Mouse (Mus musculus) right cerebral cortex, postnatal 25 days (tissue): ENCODE measurements around the gene Igfbp1.

Source experiments
- DNase-seq: peaks from one replicate; pipeline ENCODE4 v3.0.0; 2022

Igfbp1 gene

GRCm38 (mm10) chr11:7197491-7197941 is at the start of gene Igfbp1:
TSS of gene Igfbp1 (plus strand) at chr11:7197782.
- DNase-seq = no peak

DNA sequence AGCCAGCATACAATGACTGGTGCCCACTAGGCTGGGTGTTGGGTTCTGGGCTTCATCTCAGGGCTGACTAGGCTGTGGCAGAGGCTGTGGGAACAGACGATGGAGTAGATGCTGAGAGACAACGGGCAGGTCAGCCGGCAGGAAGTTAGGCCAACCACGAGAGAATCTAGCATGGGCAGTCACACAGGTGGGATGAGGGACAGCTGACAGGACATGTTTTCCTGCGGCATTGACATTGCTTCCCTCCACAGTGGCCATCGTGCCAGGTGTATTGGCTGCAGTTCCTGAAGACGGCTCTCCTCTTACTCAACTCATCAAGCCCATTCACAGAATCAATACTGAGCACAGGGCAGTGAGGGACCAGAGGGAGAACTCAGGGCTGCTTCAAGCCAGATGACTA is 49.6 kb upstream of the Igfbp1 start:
- no peak for DNase-seq

DNA sequence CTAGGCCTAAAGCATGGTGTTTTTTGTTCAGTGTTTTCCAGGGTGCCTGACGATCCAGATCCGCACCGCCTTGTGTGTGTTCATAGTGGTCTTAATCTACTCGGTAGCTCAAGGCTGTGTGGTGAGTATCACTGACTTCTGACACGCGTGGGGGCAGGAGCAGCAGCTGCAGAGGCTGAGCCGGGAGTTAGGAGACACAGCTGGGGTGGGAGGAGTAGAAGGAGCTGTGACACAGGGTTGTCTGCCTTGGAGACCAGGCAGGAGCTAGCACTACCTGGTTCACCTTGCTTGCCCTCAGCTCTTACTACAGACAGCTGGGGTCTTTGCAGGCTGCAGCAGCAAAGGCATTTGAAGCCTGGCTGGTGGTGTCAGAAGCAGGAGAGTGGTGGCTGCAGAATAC is 48.1 kb upstream of the Igfbp1 start:
- DNase-seq = no peak

DNA sequence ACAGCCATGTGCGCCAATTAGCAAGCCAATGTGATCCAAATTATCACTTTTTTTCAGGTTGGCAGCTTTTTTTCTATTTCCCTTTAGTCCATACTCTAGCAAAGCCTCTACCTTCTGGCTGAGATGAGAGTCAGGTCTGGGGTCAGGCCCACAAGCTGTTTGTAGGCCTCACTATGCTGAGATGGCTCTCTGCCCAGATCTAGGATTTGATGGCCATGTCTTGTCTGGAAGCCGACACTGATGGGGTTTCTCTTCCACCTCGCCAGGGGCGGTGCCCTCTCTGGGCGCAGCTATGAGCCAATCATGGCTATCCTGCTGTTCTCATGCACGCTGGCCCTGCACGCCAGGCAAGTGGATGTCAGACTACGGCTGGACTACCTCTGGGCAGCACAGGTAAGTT is 47.1 kb upstream of the Igfbp1 start:
- no peak for DNase-seq

DNA sequence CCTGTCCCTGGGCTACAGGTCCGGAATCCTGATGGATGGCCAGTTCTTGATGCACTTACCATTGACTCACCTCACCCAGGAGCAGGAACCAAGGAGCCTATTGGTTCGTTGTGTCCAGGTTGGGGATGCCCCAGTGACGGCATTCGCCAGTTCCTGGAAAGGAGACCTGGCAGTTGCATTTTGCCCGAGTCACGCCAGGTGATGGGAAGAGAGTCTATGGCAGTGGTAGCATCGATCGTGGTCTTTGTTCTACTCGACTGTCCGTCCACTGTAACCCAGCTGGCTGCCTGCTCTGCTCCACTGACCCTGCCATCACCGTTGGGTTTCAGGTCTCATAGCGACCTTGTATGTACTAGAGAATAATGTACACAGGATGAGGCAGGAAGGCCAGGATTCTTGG is 45.2 kb upstream of the Igfbp1 start:
- DNase-seq = no peak

GRCm38 (mm10) chr11:7153081-7153480 is 44.5 kb upstream of the Igfbp1 start:
- DNase-seq = no peak

DNA sequence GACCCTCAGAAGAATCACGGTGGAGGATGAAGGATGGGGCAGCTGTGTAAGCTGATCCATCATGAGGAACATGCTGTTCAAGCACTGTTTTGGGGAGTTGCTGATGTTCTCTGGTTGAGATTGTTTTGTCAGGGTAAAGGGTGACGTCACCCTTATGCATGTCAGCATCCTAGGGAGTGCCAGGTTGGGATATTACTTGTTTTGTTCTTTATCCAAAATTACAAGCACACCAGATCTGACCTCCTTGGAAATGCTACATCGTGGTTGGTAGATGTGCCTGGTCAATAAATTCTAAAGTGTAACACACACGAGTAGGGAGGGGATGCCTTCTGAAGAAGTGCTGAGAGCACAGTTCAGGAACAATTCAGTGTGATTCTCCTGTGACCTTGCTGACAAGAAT is 41.2 kb upstream of the Igfbp1 start:
- DNase-seq = no peak

DNA sequence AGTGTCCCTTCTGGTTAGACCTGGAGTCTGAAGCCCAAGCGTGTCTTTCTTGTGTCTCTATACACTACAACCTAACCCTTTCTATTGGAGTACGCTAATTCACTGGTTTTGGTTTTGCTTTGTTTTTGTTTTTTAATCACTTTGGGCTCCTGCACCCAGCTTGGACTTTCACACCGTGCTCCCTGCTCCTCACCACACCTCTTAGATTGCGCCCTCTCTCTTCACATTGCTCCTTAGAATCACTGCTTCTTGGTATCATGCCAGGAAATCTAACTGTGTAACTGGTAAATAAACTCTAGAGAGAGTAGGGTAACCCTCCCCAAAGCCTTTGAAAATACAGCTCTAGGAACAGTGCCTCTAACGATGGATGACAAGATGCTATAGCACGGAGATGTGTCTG is 39.4 kb upstream of the Igfbp1 start:
- no peak for DNase-seq

- DNase-seq = no peak
Observed at GRCm38 (mm10) chr11:7160146-7160545, 37.4 kb upstream of the Igfbp1 start.

DNA sequence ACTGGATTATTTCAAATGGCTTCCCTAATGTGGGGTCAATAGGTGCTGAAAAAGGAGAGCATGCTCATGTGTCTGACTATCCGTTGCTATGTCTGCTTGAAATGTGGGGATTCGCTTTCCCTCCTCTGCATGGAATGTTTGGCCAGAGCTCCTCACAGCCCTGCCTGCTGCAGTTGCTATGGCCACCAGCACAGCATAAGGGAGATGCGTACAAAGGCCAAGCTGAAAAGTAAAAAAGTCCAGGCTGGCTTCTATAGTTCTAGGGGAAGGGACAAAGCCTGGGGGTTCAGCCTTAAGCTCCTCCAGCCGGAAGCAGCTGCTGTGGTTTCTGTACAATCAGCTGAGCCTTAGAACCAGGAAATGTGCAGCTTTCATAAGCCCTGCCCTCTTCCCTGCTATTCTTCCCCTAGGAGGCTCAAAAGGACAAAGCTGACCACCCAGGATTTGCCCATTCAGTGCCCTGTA is 36.9 kb upstream of the Igfbp1 start:
- DNase-seq = no peak

DNA sequence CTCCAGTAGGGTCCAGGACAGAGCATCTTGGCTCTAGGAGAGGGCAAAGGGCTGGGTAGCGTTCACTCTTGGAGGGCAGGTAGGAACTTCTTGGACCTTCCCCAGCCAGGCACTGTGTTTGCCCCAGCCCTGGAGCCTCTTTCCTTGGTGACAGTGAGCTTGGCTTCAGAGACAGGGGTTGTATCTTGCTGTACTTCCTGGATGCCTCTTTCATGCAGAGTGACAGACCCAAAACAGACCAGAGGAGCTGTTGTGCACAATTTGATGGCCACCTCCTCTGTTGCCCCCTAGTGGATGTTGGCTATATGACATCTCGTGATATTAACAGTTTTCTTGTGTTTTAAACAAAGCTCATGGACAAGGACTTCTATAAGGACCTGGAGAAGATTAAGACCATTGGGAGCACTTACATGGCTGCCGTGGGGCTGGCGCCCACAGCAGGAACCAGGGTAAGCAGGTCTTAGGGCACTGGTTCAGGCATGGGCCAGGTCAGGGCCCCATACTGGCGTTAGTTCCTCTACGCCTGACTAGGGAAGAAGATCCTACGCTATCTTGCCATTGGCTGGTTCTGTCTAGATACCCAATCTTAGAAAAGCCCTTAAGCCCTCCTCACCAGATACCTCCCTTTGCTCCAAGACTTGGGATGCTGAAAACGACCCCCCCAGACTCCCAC is 35.9 kb upstream of the Igfbp1 start:
- no peak for DNase-seq

GRCm38 (mm10) chr11:7164416-7164815 is 33.2 kb upstream of the Igfbp1 start:
- no peak for DNase-seq

DNA sequence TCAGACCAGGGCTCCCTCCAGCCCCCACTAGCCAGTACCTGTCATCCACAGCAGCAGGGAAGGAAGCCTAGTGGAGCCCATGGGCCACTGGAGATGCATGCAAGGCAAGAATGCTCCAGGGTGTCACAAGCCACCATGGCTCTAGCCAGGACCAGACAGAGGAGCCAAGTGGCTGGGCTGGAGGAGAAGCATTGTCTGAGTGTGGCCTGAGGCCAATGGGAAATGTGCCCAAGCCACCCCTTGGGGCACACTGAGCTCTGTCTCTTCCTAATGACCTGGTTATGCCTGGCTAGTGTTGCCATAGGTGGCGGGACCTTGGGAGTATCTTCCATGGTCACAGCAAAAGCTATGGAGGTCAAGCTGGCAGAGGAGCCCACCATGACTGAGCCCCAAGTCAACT is 27.9 kb upstream of the Igfbp1 start:
- DNase-seq = no peak

DNA sequence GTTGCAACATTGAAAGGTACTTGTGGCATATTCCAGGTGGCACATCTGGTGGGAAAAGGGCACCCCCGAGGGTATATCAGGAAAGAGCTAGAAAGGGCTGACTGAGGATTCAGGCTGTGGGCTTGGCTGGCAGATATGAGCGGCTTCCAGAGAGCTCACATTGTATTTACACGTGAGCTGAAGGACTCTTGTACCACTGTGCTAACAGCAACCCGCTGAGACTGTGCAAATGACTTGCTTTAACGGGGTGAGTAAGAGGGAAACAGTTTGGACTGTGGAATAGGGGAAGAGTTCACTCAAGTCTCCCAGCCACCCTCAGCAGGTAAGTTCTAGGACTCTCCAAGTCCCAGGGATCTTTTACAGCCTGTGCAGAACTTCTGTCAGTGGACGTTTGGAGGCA is 23.9 kb upstream of the Igfbp1 start:
- DNase-seq = no peak

- no peak for DNase-seq
Observed at GRCm38 (mm10) chr11:7178724-7179123, 18.9 kb upstream of the Igfbp1 start.

- DNase-seq = no peak
Observed at GRCm38 (mm10) chr11:7179276-7179675, 18.3 kb upstream of the Igfbp1 start.

GRCm38 (mm10) chr11:7182409-7183042 is 15.1 kb upstream of the Igfbp1 start:
- no peak for DNase-seq

DNA sequence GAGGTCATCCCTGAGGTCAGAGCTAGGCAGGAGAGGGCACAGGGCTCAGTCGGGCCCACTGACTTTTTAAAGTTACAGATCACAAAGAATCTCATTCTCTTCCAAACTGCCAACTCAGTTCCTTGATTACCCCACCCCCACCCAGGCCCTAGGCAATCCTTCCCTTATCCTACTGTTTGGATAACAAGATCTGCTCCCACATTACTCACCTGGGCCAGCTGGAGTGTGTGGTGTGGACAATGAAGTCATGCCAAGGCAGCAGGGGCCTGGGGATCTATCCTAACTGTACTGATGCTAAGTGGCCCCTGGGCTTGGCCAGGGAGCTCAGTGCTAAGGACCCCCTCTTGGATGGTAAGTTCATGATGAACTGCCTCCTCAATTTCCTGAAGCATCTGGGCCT is 13.2 kb upstream of the Igfbp1 start:
- no peak for DNase-seq

GRCm38 (mm10) chr11:7187472-7187871 is 10.1 kb upstream of the Igfbp1 start:
- no peak for DNase-seq

DNA sequence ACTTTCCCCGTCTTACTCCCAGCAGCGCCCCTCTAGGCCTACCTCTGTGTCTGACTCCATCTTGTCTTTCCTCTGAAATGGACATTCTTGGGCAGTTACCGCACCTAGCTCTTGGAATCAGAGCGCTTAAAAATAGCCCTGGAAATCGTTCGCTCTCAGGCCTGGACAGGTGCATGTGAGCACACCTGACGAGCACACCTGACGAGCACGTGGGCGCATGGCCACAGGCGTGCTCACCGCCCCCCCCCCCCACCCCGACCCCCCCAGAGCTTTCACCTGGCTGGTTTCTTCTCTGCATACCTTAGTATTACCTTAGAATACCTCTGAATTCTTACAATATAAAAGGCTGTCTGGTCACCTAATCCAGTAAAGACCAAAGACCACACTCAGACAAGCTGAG is 9.1 kb upstream of the Igfbp1 start, which contains the start of gene Gm11985:
Gene Gm11985, minus strand, starts transcription at position 101 of the 400 bp plus-strand sequence.
- DNase-seq = no peak

DNA sequence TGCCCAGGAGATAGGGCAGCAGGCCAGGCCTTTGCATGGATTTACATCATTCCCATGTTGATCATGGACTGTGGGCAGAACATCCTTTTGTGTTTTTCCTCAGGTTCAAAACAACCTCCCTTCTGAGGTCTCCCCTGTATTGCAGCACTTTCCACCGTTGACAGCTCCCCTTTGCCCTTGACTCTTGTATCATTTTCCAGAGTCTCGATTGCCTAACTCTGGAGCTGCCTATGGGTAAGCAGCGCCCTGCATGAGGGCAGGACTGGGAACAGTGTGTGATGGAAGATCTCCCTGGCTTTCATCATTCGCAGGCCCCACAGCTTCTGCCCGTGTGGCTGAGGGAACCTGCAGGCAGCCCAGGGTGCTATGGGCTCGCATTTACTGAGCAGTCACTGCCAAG is 4.9 kb upstream of the Igfbp1 start:
- DNase-seq = no peak

DNA sequence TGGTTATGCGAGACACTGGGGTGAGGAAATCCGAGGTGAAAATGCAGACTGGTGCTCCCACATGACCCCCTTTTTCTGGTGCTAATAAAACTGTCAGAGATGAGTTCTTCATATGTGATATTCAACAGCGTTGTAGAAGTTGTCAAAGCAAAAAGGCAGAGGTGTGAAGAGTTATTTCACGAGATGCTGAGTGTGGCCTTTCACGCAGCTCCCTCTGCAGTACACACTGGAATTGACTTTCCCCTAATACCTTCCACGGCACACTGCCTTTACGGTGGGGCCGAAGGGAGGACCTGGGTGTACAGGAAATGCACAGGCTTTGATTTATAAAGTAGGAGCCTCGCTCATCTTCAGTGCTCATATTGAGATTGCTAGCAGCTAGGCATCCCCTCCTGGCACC is 4.4 kb upstream of the Igfbp1 start:
- DNase-seq = no peak

DNA sequence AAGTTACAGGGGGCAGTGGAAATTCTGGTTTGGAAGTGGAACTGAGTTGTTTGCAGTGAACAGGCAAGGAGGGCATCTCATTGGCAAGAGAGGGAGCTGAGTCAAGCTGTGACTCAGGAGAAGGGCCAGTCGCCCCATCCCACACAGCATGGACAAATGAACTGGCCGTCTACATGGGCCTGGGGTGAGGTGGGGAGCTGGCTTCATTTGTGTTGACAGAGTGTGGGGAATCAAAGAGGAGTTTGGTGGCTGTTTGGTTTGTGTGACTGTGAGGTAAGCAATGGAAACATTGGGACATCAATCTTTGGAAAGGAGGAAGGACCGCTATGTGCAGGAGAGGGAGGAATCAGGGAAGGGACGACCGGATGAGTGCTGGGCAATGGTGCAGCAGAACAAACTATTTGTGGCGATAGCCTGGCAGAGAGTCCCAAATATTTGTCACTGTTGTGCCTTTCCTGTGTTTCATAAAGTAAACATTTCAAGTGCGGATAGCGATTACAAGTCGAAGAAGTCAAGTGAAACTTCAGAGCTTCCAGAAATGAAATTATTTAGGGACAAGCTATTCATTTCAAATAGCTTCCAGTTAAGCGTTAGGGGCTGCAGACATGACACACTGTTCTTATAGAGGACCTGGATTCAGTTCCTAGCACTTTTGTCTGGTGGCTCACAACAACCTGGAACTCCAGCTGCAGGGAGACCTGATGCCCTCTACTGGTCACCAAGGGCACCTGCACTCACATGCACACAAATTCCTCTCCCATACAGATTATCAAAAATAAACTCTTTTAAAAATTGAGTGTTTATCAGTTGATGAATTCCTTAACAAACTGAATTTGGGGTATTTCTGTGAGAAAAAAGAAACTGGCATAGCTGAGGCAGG is 2.9 kb upstream of the Igfbp1 start:
- no peak for DNase-seq

DNA sequence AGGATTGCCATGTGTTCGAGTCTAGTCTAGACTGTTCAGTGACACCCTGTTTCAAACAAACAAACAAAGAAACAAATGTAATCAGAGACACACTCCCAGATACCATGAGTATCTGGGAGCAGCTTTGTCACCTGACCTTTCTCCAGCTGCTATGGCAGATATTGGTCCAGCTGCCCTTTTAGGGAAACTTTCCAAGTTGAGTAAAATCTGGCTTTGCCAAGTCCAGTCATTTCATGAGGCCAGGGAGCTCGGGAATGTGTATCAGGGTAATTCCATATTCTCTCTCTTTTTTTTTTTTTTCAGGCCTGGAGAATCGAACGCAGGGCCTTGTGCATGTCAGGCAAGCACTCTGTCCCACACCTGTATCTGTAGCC is 2.3 kb upstream of the Igfbp1 start:
- DNase-seq = no peak
